Comparison of ENCODE assay signal across 21 mouse cellular contexts in genomic region chr13:75544728-75545127, GRCm38 (mm10).
DNase-seq lines count a peak whose midpoint lies in the region; ATAC-seq lines count a peak whose summit lies in the region.
"Had no signal": no experiment of that assay in that cellular context is flagged by ENCODE, and none has a peak within 500 bp of the region (broad histone marks: within the 10 kb centered on the region; RNA-seq: fewer than 3 reads in every experiment).

No protein-coding gene starts in this region.

- 0 out of 2 replicates have a peak overlapping the region, but pooled peaks have one; percentile 9 for H3K27ac ChIP-seq in kidney, embryonic 15.5 days
- no peak overlapping the region for H3K27ac ChIP-seq in forebrain, embryonic 11.5 days (ENCODE audit: low read depth, low read length)
- H3K27ac ChIP-seq: embryonic facial prominence, embryonic 13.5 days; forebrain, embryonic 13.5 days; hindbrain, embryonic 15.5 days had no signal

- peak; percentile 94 for ATAC-seq in kidney, embryonic 15.5 days (replicated peaks; ENCODE audit: low FRiP score)
- ATAC-seq in forebrain, embryonic 11.5 days (replicated peaks; ENCODE audit: low FRiP score): no peak
- no peak for ATAC-seq in cerebellum, adult (ENCODE audit: insufficient number of reproducible peaks, low FRiP score, low TSS enrichment)
- ATAC-seq: CD4-positive, CD25-positive, alpha-beta regulatory T cell, adult 4 months; forebrain, embryonic 13.5 days; forebrain, postnatal 0 days had no signal

- H3K4me2 ChIP-seq in kidney, embryonic 15.5 days: no peak overlapping the region
- no peak overlapping the region for H3K4me2 ChIP-seq in forebrain, embryonic 11.5 days (ENCODE audit: low read depth, low read length, severe bottlenecking)
- H3K4me2 ChIP-seq: embryonic facial prominence, embryonic 13.5 days; forebrain, embryonic 13.5 days; heart, embryonic 12.5 days; hindbrain, embryonic 15.5 days had no signal

- H3K4me1 ChIP-seq in kidney, embryonic 15.5 days: 0 out of 2 replicates have a peak, but pooled peaks cover 9% of the 10 kb centered on the region
- 0 out of 2 replicates have a peak, but pooled peaks cover 2% of the 10 kb centered on the region for H3K4me1 ChIP-seq in forebrain, embryonic 11.5 days (replicated peaks; ENCODE audit: control insufficient read depth, insufficient read depth, low read length)
- H3K4me1 ChIP-seq: embryonic facial prominence, embryonic 13.5 days; forebrain, embryonic 13.5 days; heart, embryonic 12.5 days; hindbrain, embryonic 15.5 days had no signal

- DNase-seq in kidney, adult 11 months: peak; percentile 66
- no peak for DNase-seq in kidney, adult 18-20 months
- peak; percentile 63 for DNase-seq in kidney, postnatal 14 days
- DNase-seq in forebrain, embryonic 11.5 days (ENCODE audit: low spot score): no peak
- DNase-seq in left cerebral cortex, adult 18-20 months (ENCODE audit: low spot score in 2 of 2): no peak
- DNase-seq: adrenal gland, adult 8-10 months; adrenal gland, postnatal 36 days; B cell, adult 2 months; cerebellum, adult 11 months; cerebellum, adult 8-10 months; cerebellum, postnatal 36 days; forebrain, postnatal 0 days; gastrocnemius, postnatal 14 days had no signal

- H3K9me3 ChIP-seq in kidney, embryonic 15.5 days (replicated peaks): no peaks in the 10 kb centered on the region
- no peaks in the 10 kb centered on the region for H3K9me3 ChIP-seq in forebrain, embryonic 11.5 days (ENCODE audit: control insufficient read depth, low read length)
- H3K9me3 ChIP-seq: embryonic facial prominence, embryonic 13.5 days; forebrain, embryonic 13.5 days; G1E; heart, embryonic 12.5 days; hindbrain, embryonic 15.5 days had no signal

- H3K36me3 ChIP-seq in kidney, embryonic 15.5 days: no peaks in the 10 kb centered on the region
- no peaks in the 10 kb centered on the region for H3K36me3 ChIP-seq in forebrain, embryonic 11.5 days (ENCODE audit: control insufficient read depth, insufficient read depth, low read length)
- H3K36me3 ChIP-seq: embryonic facial prominence, embryonic 13.5 days; G1E; heart, embryonic 12.5 days; hindbrain, embryonic 15.5 days had no signal

- H3K27me3 ChIP-seq in kidney, embryonic 15.5 days: no peaks in the 10 kb centered on the region
- no peaks in the 10 kb centered on the region for H3K27me3 ChIP-seq in forebrain, embryonic 11.5 days (ENCODE audit: control insufficient read depth, insufficient read depth, low read length)
- H3K27me3 ChIP-seq: embryonic facial prominence, embryonic 13.5 days; forebrain, embryonic 13.5 days; heart, embryonic 12.5 days; hindbrain, embryonic 15.5 days had no signal

- H3K4me3 ChIP-seq in kidney, embryonic 15.5 days (replicated peaks): no peak overlapping the region
- no peak overlapping the region for H3K4me3 ChIP-seq in forebrain, embryonic 11.5 days (ENCODE audit: low read depth, low read length)
- H3K4me3 ChIP-seq: embryonic facial prominence, embryonic 13.5 days; forebrain, embryonic 13.5 days; heart, embryonic 12.5 days; hindbrain, embryonic 15.5 days had no signal

- H3K9ac ChIP-seq in kidney, embryonic 15.5 days: no peak overlapping the region
- no peak overlapping the region for H3K9ac ChIP-seq in forebrain, embryonic 11.5 days (ENCODE audit: low read length)
- H3K9ac ChIP-seq: embryonic facial prominence, embryonic 13.5 days; forebrain, embryonic 13.5 days; forebrain, postnatal 0 days; heart, embryonic 12.5 days; hindbrain, embryonic 15.5 days had no signal

Comparison
In these comparisons a context has a peak if more than half of its experiments do, and no peak if none do; other contexts are left out.
1. DNase-seq: peak in kidney, adult 11 months (single experiment) and kidney, postnatal 14 days (single experiment); none in kidney, adult 18-20 months (single experiment), forebrain, embryonic 11.5 days (single experiment) and left cerebral cortex, adult 18-20 months (0 of 2).